Mouse (Mus musculus) stomach, embryonic 16.5 days (tissue): ENCODE data around the gene Klk1b5. TPM values are rescaled to one million over a fixed set of nuclear protein-coding genes. Genes with fewer than 3 reads are reported as not detected.
"Not testable (repeated sequence)": the region's sequence is repeated elsewhere in the genome, so short reads cannot be mapped to it uniquely, and the experiment has no call there.

Experiments
- ATAC-seq: fragments of 200-750 bp; cut with Nextera tagmentation; 2 replicates; pipeline ENCODE4 v1.8.0; 2017; ENCODE audit warnings: moderate number of reproducible peaks, moderate TSS enrichment; ENCODE audit not compliant: insufficient read depth, low FRiP score
- H3K27ac ChIP-seq: fragments of 300-500 bp; sonication (generic); 2 replicates; pipeline ENCODE4 v1.5.1; 2014; ENCODE audit warnings: low read length
- H3K27me3 ChIP-seq: fragments of 300-500 bp; sonication (generic); 2 replicates; pipeline ENCODE4 v1.6.1; 2014; ENCODE audit warnings: low read length, control low read depth, mixed read lengths; ENCODE audit not compliant: control insufficient read depth, insufficient read depth
- H3K36me3 ChIP-seq: fragments of 300-500 bp; sonication (generic); 2 replicates; pipeline ENCODE4 v1.6.1; 2014; ENCODE audit warnings: low read length; ENCODE audit not compliant: control insufficient read depth, insufficient read depth
- H3K4me1 ChIP-seq: fragments of 300-500 bp; sonication (generic); 2 replicates; pipeline ENCODE4 v1.6.1; 2014; ENCODE audit warnings: low read length, control low read depth, mixed read lengths; ENCODE audit not compliant: control insufficient read depth, insufficient read depth
- H3K4me2 ChIP-seq: fragments of 300-500 bp; sonication (generic); 2 replicates; pipeline ENCODE4 v1.6.1; 2014; ENCODE audit warnings: low read depth, low read length, mixed read lengths
- H3K4me3 ChIP-seq: fragments of 300-500 bp; sonication (generic); replicated peaks from 2 replicates; pipeline ENCODE4 v1.5.1; 2014; ENCODE audit warnings: mild to moderate bottlenecking, low read length
- H3K9ac ChIP-seq: fragments of 300-500 bp; sonication (generic); 2 replicates; pipeline ENCODE4 v1.6.1; 2014; ENCODE audit warnings: low read length
- H3K9me3 ChIP-seq: fragments of 300-500 bp; sonication (generic); replicated peaks from 2 replicates; pipeline ENCODE4 v1.6.1; 2016; ENCODE audit warnings: low read length, control low read depth; ENCODE audit not compliant: control insufficient read depth
- WGBS: fragments of 180-500 bp; shearing (Covaris S2); extraction: QIAGEN DNeasy Blood & Tissue Kit; methylation state at CpG from one replicate; pipeline ENCODE4 v1.1.7; 2014; 5-methylcytosine and 5-hydroxymethylcytosine counted together
- polyA plus RNA-seq: library from polyadenylated mRNA; unstranded; fragments of >200 nt; fragmentation: Nextera tagmentation; extraction: Ambion mirVana; gene quantifications from 2 replicates; pipeline ENCODE4 v1.2.1, GENCODE M21; 2015

The Klk1b5 gene
- polyA plus RNA-seq, 1 experiment from 2014 or later = 0.22 TPM

GRCm38 (mm10) chr7:44222335-44222734, 6.6 kb downstream of the Klk1b5 start:
- H3K27me3 ChIP-seq, H3K4me3 ChIP-seq, ATAC-seq, H3K36me3 ChIP-seq, H3K27ac ChIP-seq, H3K9me3 ChIP-seq, H3K4me1 ChIP-seq, H3K4me2 ChIP-seq, H3K9ac ChIP-seq: not testable (repeated sequence)
- WGBS = 70% methylated on average over 6 of the region's 6 CpGs

- no peak within 1 kb of the TSS for H3K27ac ChIP-seq
- no peaks in the 10 kb centered on the region for H3K9me3 ChIP-seq
- WGBS = 29% methylated on average over 1 of the region's 1 CpGs
- no peak within 1 kb of the TSS for H3K4me3 ChIP-seq
- H3K4me1 ChIP-seq = no peaks in the 10 kb centered on the region
- H3K36me3 ChIP-seq = no peaks in the 10 kb centered on the region
- no peak within 1 kb of the TSS for H3K9ac ChIP-seq
- H3K4me2 ChIP-seq = no peak within 1 kb of the TSS
- no peaks in the 10 kb centered on the region for H3K27me3 ChIP-seq
- ATAC-seq = peak; percentile 43; the same call in 1 of the 2 replicates
Measured at GRCm38 (mm10) chr7:44225076-44225475, 9.3 kb downstream of the Klk1b5 start, which contains the start of gene Klk1. Gene Klk1, plus strand, starts transcription at chr7:44225360.

- no peak within 1 kb of the TSS for H3K9ac ChIP-seq
- no peak within 1 kb of the TSS for H3K27ac ChIP-seq
- no peaks in the 10 kb centered on the region for H3K27me3 ChIP-seq
- H3K36me3 ChIP-seq = no peaks in the 10 kb centered on the region
- no peak within 1 kb of the TSS for H3K4me3 ChIP-seq
- H3K9me3 ChIP-seq = no peaks in the 10 kb centered on the region
- no peak for ATAC-seq
- no peak within 1 kb of the TSS for H3K4me2 ChIP-seq
- WGBS = 74% methylated on average over 3 of the region's 3 CpGs
- no peaks in the 10 kb centered on the region for H3K4me1 ChIP-seq
Measured at GRCm38 (mm10) chr7:44235909-44236308, 20.2 kb downstream of the Klk1b5 start, which contains the start of gene Gm36864. Gene Gm36864, plus strand, starts transcription at chr7:44236177.

GRCm38 (mm10) chr7:44239913-44240312, 24.2 kb downstream of the Klk1b5 start:
- 58% methylated on average over 2 of the region's 2 CpGs for WGBS
- Histone ChIP-seq H3K4me1 (no peaks in the 10 kb centered on the region), H3K9ac (no peak overlapping the region)

GRCm38 (mm10) chr7:44240712-44241111, 25.0 kb downstream of the Klk1b5 start:
- Histone ChIP-seq H3K9ac (no peak overlapping the region), H3K4me3 (no peak overlapping the region), H3K36me3 (no peaks in the 10 kb centered on the region), H3K27ac (no peak overlapping the region), H3K9me3 (no peaks in the 10 kb centered on the region), H3K27me3 (no peaks in the 10 kb centered on the region), H3K4me2 (no peak overlapping the region), H3K4me1 (0 out of 2 replicates have a peak, but pooled peaks cover 6% of the 10 kb centered on the region)
- no peak for ATAC-seq
- WGBS = 55% methylated on average over 1 of the region's 1 CpGs

More at GRCm38 (mm10) chr7:44239913-44240312, 24.2 kb downstream of the Klk1b5 start:
- no peaks in the 10 kb centered on the region for H3K9me3 ChIP-seq
- H3K36me3 ChIP-seq = no peaks in the 10 kb centered on the region
- no peak overlapping the region for H3K4me2 ChIP-seq
- no peak for ATAC-seq
- H3K27me3 ChIP-seq = no peaks in the 10 kb centered on the region
- H3K4me3 ChIP-seq = no peak overlapping the region
- no peak overlapping the region for H3K27ac ChIP-seq

- H3K4me2 ChIP-seq = no peak overlapping the region
- no peak overlapping the region for H3K4me3 ChIP-seq
- no peak overlapping the region for H3K9ac ChIP-seq
- no peak overlapping the region for H3K27ac ChIP-seq
- H3K36me3 ChIP-seq = no peaks in the 10 kb centered on the region
- H3K9me3 ChIP-seq = no peaks in the 10 kb centered on the region
- no peak for ATAC-seq
- WGBS = 56% methylated on average over 2 of the region's 2 CpGs
- H3K27me3 ChIP-seq = no peaks in the 10 kb centered on the region
- 0 out of 2 replicates have a peak, but pooled peaks cover 6% of the 10 kb centered on the region for H3K4me1 ChIP-seq
Measured at GRCm38 (mm10) chr7:44241163-44241562, 25.4 kb downstream of the Klk1b5 start.

GRCm38 (mm10) chr7:44244080-44244479, 28.3 kb downstream of the Klk1b5 start:
- no peak overlapping the region for H3K4me2 ChIP-seq
- H3K27ac ChIP-seq = no peak overlapping the region
- ATAC-seq = no peak
- H3K9me3 ChIP-seq = no peaks in the 10 kb centered on the region
- no peaks in the 10 kb centered on the region for H3K27me3 ChIP-seq
- peaks cover 11% of the 10 kb centered on the region for H3K4me1 ChIP-seq
- WGBS = 47% methylated on average over 1 of the region's 1 CpGs
- H3K36me3 ChIP-seq = peaks cover under 1% of the 10 kb centered on the region; the same call in 1 of the 2 replicates
- no peak overlapping the region for H3K4me3 ChIP-seq
- H3K9ac ChIP-seq = no peak overlapping the region

- peaks cover 11% of the 10 kb centered on the region for H3K4me1 ChIP-seq
- H3K4me3 ChIP-seq = peak within 1 kb of the TSS; percentile 96
- ATAC-seq = peak; percentile 89
- H3K36me3 ChIP-seq = peaks cover 4% of the 10 kb centered on the region; the same call in 1 of the 2 replicates
- H3K9me3 ChIP-seq = no peaks in the 10 kb centered on the region
- peak within 1 kb of the TSS; percentile 81 for H3K4me2 ChIP-seq
- peak within 1 kb of the TSS; percentile 90 for H3K27ac ChIP-seq
- H3K9ac ChIP-seq = peak within 1 kb of the TSS; percentile 91
- WGBS = under 1% methylated on average over 62 of the region's 62 CpGs
- H3K27me3 ChIP-seq = no peaks in the 10 kb centered on the region
Measured at GRCm38 (mm10) chr7:44246055-44246983, 30.6 kb downstream of the Klk1b5 start, which contains the start of the genes 1700028J19Rik and 2410002F23Rik. Gene 1700028J19Rik, minus strand, starts transcription at chr7:44246695. Gene 2410002F23Rik, plus strand, starts transcription at chr7:44246722.

GRCm38 (mm10) chr7:44246984-44247470, 31.3 kb downstream of the Klk1b5 start:
- Histone ChIP-seq H3K9ac (peak overlapping the region; percentile 91), H3K4me1 (peaks cover 11% of the 10 kb centered on the region), H3K9me3 (no peaks in the 10 kb centered on the region), H3K27me3 (no peaks in the 10 kb centered on the region), H3K4me3 (peak overlapping the region; percentile 96), H3K36me3 (peaks cover 4% of the 10 kb centered on the region; the same call in 1 of the 2 replicates), H3K4me2 (peak overlapping the region; percentile 81), H3K27ac (peak overlapping the region; percentile 90)
- ATAC-seq = peak; percentile 18; the same call in 1 of the 2 replicates
- 0% methylated on average over 23 of the region's 23 CpGs for WGBS
